Comparison of ENCODE assay signal across 13 mouse cellular contexts in genomic region chr5:148822772-148823171, GRCm38 (mm10).
"Had no signal": no experiment of that assay in that cellular context is flagged by ENCODE, and none has a peak within 500 bp of the region (broad histone marks: within the 10 kb centered on the region; RNA-seq: fewer than 3 reads in every experiment).

No protein-coding gene starts in this region.

- H3K4me2 ChIP-seq: limb, embryonic 15.5 days; liver, embryonic 12.5 days; lung, embryonic 14.5 days; midbrain, embryonic 11.5 days; midbrain, embryonic 15.5 days had no signal

- H3K36me3 ChIP-seq: limb, embryonic 15.5 days; liver, embryonic 12.5 days; midbrain, embryonic 15.5 days had no signal

- H3K4me3 ChIP-seq: left cerebral cortex, adult 2 months; limb, embryonic 15.5 days; liver, embryonic 12.5 days; megakaryocyte, embryonic 14.5 days; midbrain, embryonic 15.5 days had no signal

- H3K27ac ChIP-seq: left cerebral cortex, adult 2 months; limb, embryonic 15.5 days; liver, embryonic 12.5 days; macrophage; midbrain, embryonic 15.5 days; stomach, postnatal 0 days had no signal

- H3K9ac ChIP-seq: limb, embryonic 15.5 days; liver, embryonic 12.5 days; lung, embryonic 14.5 days; midbrain, embryonic 15.5 days had no signal

- DNase-seq: kidney, postnatal 10 days; lung, embryonic 14.5 days; lung, postnatal 10 days; right cerebral cortex, postnatal 25 days; thymus, postnatal 4 days had no signal

- H3K9me3 ChIP-seq: limb, embryonic 15.5 days; liver, embryonic 12.5 days; midbrain, embryonic 15.5 days had no signal

- H3K27me3 ChIP-seq: midbrain, embryonic 15.5 days had no signal

- ATAC-seq: liver, embryonic 12.5 days; midbrain, embryonic 15.5 days had no signal
